Mouse (Mus musculus): ENCODE measurements around the gene Sart3. TPM values are rescaled to one million over a fixed set of nuclear protein-coding genes. Genes with fewer than 3 reads are reported as not detected.

Gene Sart3
- total RNA-seq, 2 experiments from 2014 or later: 7.3 to 8.0 TPM

GRCm38 (mm10) chr5:113732182-113732581 lies 40.1 kb downstream of the Sart3 start:
- no peak for DNase-seq
- intact Hi-C loops (cut with DNase I): no loop called here

- intact Hi-C loops (cut with DNase I): no loop called here
- no peak for DNase-seq
Observed at GRCm38 (mm10) chr5:113731174-113731573, 41.1 kb downstream of the Sart3 start.

GRCm38 (mm10) chr5:113730641-113731121 lies 41.6 kb downstream of the Sart3 start:
- intact Hi-C loops (cut with DNase I): no loop called here
- no peak for DNase-seq

GRCm38 (mm10) chr5:113728691-113729090 lies 43.6 kb downstream of the Sart3 start:
- no peak for DNase-seq
- intact Hi-C loops (cut with DNase I): loop anchor here (1.0 kb wide), 1 partner anchor 18 kb away; no protein-coding TSS in a partner anchor

- no peak for DNase-seq
- intact Hi-C loops (cut with DNase I): loop anchor here (1.0 kb wide), 1 partner anchor 18 kb away; no protein-coding TSS in a partner anchor
Observed at GRCm38 (mm10) chr5:113728011-113728410, 44.3 kb downstream of the Sart3 start.

DNA sequence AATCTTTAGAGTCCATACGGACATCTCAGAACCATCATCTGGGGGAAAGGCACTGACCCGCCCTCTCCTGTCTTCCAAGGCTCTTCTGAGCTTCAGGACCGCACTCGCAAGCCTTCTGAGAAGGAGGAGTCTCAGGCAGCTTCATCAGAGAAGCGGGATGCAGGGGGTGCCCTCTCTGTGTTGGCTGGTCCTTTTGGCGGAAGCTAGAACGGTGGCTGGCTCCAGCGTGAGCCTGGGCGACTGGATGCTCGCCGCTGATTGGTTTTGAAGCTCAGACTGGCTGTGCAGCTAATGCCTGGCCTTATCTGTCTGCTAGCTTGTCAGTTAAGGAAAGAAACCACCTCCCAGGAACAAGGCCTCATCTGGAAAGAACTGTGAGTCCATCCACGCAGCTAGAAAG lies 45.1 kb downstream of the Sart3 start:
- intact Hi-C loops (cut with DNase I): no loop called here

GRCm38 (mm10) chr5:113726618-113727017 lies 45.7 kb downstream of the Sart3 start:
- intact Hi-C loops (cut with DNase I): no loop called here

More for the DNA sequence above, 45.1 kb downstream of the Sart3 start:
- DNase-seq: no peak

DNA sequence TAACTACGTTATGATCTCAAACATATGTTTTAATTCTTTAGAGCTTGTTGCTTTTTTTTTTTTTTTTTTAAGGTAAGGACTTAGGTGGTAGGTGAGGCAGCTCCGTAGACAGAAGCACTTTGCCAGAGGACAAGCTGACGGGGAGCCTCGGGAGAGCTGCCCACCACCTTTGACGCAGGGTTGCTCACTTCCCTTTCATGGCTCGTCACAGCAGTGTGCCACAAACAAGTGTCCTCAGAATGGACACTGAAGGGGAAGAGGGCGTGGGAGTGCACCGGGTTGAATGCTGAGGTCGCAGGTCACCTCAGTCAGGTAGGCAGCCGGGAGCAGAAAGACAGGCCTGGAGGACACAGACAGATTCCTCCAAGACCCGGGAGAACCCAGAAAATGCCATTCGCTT lies 46.9 kb downstream of the Sart3 start:
- DNase-seq: no peak
- intact Hi-C loops (cut with DNase I): loop anchor here (2.0 kb wide), 1 partner anchor 359 kb away; no protein-coding TSS in a partner anchor

More at GRCm38 (mm10) chr5:113726618-113727017, 45.7 kb downstream of the Sart3 start:
- DNase-seq: no peak

GRCm38 (mm10) chr5:113724446-113724845 lies 47.9 kb downstream of the Sart3 start, which contains the start of gene 1700069L16Rik:
Gene 1700069L16Rik, minus strand, starts transcription at chr5:113724772.
- intact Hi-C loops (cut with DNase I): loop anchor here (1.0 to 5.0 kb wide), 3 partner anchors 137 to 358 kb away; no protein-coding TSS in a partner anchor
- peak; percentile 66 to 74 for DNase-seq

DNA sequence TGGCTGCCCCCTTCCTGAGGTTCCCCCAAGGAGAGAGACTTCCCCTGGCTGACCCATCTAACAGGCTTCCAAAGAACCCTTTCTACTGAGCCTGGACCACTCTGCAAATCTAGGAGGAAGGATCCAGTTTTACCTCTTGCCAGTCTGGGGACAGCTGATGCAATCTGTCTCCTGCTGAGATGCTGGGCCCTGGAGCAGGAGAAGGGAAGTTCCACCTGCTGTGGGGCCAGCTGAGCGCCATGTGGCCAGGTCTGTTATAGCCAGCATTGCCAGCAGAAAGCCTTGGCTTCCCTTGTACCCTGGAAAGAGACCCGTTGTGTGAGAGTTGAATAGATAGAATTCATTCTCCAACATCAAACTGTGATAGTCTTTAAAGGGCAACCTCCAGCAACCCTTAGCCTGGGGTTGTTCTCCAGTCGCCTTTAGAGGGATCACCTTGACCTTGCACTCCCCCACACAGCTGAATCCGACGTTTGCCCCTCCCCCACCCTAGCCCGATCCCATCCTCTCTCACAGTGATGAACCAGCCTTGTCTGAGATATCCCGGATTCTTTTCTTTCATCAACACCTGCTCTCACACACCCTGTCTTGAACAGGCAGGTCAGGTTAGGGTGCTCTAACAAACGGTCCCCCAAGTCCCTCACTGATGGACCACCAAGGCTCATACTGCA lies 48.6 kb downstream of the Sart3 start:
- no peak for DNase-seq
- intact Hi-C loops (cut with DNase I): loop anchor here (1.0 to 5.0 kb wide), 3 partner anchors 136 to 357 kb away; no protein-coding TSS in a partner anchor

DNA sequence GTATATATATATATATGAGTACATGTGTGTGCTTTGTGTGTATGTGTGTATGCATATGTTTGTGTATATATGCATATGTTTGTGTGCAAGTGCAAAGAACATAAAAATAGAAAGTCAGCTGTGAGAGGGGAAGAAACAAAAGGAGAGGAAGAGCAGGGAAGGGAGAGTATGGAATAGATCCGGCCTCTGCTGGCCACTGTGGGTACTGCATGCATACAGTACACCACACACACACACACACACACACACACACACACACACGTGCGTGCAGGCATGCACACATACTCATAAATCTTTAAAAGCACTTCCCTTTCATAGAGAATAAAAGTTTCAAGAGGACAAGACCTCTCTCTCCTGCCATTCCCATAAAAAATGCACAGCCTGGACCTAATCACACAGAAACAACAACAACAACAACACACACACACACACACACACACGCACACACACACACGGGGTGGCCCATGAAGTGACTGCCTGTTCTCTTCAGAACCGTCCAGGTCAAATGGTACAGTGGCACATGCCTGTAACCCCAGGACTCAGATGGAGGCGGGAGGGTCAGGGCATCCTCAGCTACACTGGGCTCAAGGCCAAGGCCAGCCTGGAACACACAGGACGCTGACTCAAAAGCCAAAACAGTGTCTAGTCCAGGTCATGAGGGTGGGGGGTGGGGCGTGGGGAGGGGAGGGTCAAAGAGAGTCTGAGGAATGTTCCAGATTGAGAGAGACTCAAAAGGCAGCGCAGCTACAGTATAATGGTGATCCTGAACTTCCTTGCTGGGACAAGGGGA lies 49.9 kb downstream of the Sart3 start:
- intact Hi-C loops (cut with DNase I): loop anchor here (5.0 kb wide), 1 partner anchor 135 kb away; no protein-coding TSS in a partner anchor
- DNase-seq: no peak

- intact Hi-C loops (cut with DNase I): no loop called here
- DNase-seq: no peak
Observed at GRCm38 (mm10) chr5:113719221-113719661, 53.1 kb downstream of the Sart3 start.

DNA sequence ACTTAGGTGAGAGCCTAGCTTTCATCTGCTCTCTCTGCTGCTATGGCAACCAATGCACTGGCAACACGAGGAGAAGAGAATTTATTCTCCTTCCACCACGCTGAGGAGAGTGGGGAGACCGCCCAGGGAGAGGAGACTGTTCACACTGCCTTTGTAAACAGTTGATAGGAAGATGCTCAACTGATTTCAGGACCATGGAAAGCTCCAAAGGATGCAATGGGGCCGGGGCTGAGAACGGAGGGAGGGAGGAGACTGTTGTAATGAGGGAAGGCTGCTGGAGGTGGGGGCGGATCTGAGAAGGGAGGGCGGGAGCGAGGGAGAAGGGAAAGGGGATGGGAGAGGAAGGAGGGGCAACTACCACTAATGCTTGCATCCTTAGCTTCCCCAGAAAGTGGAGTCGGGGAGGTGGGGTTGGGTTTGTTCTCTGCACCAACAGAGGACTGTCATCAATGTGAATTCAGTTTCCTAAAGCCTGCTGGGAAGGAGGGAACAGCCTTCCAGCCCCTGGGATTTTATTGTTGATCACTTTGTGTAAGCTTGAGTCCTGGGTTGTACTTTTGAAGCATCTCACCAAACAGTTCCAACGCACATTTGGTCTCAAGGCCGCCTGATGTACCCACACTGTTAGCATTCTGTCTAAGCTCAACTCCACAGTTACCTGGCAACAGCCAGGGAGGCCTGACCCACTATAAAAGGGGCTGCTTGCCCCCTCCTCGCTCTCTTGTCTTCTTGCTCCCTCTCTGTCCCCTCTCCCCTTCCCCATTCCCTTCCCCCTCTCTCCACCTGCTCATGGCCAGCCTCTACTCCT lies 55.5 kb downstream of the Sart3 start:
- no peak for DNase-seq
- intact Hi-C loops (cut with DNase I): no loop called here

GRCm38 (mm10) chr5:113712861-113713260 lies 59.4 kb downstream of the Sart3 start:
- intact Hi-C loops (cut with DNase I): no loop called here
- no peak for DNase-seq

GRCm38 (mm10) chr5:113703803-113704585 lies 68.3 kb downstream of the Sart3 start:
- no peak for DNase-seq
- intact Hi-C loops (cut with DNase I): no loop called here

DNA sequence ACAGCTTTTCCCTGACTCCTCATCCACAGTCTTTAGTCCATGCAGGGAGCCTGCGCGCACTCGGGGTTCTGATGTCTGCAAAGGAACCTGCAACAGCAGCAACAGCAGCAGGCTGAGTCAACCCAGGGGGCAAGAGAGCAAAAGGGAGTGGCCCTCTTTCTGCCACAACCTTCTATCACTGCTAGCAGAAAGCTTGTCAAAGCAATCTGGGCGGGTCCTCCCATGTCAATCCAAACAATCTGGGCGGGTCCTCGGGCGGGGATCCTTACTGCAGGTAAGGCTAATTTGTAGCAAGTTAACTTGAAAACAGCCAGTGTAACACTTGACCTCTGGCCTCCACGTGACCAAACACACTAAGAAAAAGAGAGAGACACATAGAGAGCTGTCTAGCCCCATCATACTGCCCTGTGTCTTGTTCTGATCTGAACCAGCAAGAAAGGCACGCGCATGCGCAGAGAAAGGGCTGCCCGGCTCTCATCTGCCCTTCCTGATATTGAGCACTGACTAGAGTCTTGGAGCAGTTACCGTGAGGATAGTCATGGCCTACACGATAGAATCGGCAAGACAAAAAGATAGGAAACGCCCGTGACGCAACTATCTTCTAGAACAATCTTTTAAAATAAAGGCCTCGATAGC lies 71.8 kb downstream of the Sart3 start:
- intact Hi-C loops (cut with DNase I): no loop called here
- DNase-seq: no peak

DNA sequence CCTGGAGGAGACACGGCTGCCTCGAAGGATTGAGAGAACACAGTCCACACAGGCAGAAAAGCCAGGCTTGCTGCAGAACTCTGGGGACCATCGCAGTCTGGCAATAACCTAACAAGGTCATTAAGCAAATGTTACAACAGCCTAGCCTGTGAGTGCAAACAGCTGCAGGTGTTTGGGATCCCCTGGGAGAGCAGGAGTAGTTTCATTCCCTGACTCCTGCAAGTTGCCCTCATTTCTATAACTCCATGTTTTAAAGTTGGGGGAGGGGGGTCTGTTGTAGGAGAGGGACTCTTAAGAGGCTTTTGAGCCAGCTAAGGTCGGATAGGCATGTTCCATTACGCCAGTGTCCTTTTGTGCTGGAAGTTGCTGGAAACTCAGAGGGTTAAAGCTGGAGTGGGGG lies 77.9 kb downstream of the Sart3 start:
- no peak for DNase-seq
- intact Hi-C loops (cut with DNase I): no loop called here

GRCm38 (mm10) chr5:113694000-113694399 lies 78.3 kb downstream of the Sart3 start:
- no peak for DNase-seq
- intact Hi-C loops (cut with DNase I): no loop called here

- no peak for DNase-seq
- intact Hi-C loops (cut with DNase I): no loop called here
Observed at GRCm38 (mm10) chr5:113693196-113693755, 79.0 kb downstream of the Sart3 start.

Measured in gastrocnemius, postnatal 36 days (tissue).